Mouse (Mus musculus) left cerebral cortex, postnatal 4 days (tissue): Measurements from ENCODE around the gene Snrpg. TPM values are rescaled to one million over a fixed set of nuclear protein-coding genes. Genes with fewer than 3 reads are reported as not detected.
"Not testable (repeated sequence)": the region's sequence is repeated elsewhere in the genome, so short reads cannot be mapped to it uniquely, and the experiment has no call there.

Source experiments
- DNase-seq: peaks from one replicate; pipeline ENCODE4 v3.0.0-alpha.2; 2022
- intact Hi-C: fragments of 180-260 bp; cut with DNase I; formaldehyde crosslinking; loops from one replicate; pipeline ENCODE4 v1.15.1; 2025
- total RNA-seq, 2 experiments: library from RNA; stranded (reverse); gene quantifications; 2 replicates each; pipeline ENCODE4 v1.2.3; 2021

Gene Snrpg
- total RNA-seq, 2 experiments from 2014 or later: 120 to 152 TPM

- intact Hi-C loops: loop anchor here (10.0 kb wide), 1 partner anchor 341 kb away; the partner anchor contains the start of gene Add2
- DNase-seq: peak; percentile 72
Observed at GRCm38 (mm10) chr6:86366125-86366852, 4.8 kb upstream of the Snrpg start.

- DNase-seq: no peak
- intact Hi-C loops: loop anchor here (10.0 kb wide), 1 partner anchor 342 kb away; the partner anchor contains the start of gene Add2
Observed at GRCm38 (mm10) chr6:86366853-86367249, 4.3 kb upstream of the Snrpg start.

- DNase-seq: no peak
- intact Hi-C loops: loop anchor here (10.0 kb wide), 1 partner anchor 344 kb away; the partner anchor contains the start of gene Add2
Observed at GRCm38 (mm10) chr6:86368479-86368878, 2.6 kb upstream of the Snrpg start.

- intact Hi-C loops: no loop called here
- DNase-seq: no peak
Observed at GRCm38 (mm10) chr6:86370093-86370713, 901 bp upstream of the Snrpg start.

- peak; percentile 96 for DNase-seq
- intact Hi-C loops: no loop called here
Observed at GRCm38 (mm10) chr6:86371340-86371911, 322 bp downstream of the Snrpg start.

- intact Hi-C loops: no loop called here
- DNase-seq: no peak
Observed at GRCm38 (mm10) chr6:86371950-86372516, 929 bp downstream of the Snrpg start.

GRCm38 (mm10) chr6:86373556-86373955 is 2.5 kb downstream of the Snrpg start:
- intact Hi-C loops: no loop called here
- no peak for DNase-seq

- intact Hi-C loops: no loop called here
- no peak for DNase-seq
Observed at GRCm38 (mm10) chr6:86378341-86378740, 7.2 kb downstream of the Snrpg start.

GRCm38 (mm10) chr6:86380112-86380511 is 9.0 kb downstream of the Snrpg start:
- DNase-seq: not testable (repeated sequence)
- intact Hi-C loops: loop anchor here (10.0 kb wide), 1 partner anchor 435 kb away; no protein-coding TSS in a partner anchor

GRCm38 (mm10) chr6:86382551-86382950 is 11.4 kb downstream of the Snrpg start:
- no peak for DNase-seq
- intact Hi-C loops: loop anchor here (10.0 kb wide), 1 partner anchor 438 kb away; no protein-coding TSS in a partner anchor

GRCm38 (mm10) chr6:86383370-86383769 is 12.3 kb downstream of the Snrpg start:
- intact Hi-C loops: loop anchor here (10.0 kb wide), 1 partner anchor 439 kb away; no protein-coding TSS in a partner anchor

GRCm38 (mm10) chr6:86384692-86385091 is 13.6 kb downstream of the Snrpg start:
- DNase-seq: no peak
- intact Hi-C loops: loop anchor here (10.0 kb wide), 1 partner anchor 440 kb away; no protein-coding TSS in a partner anchor

More at GRCm38 (mm10) chr6:86383370-86383769, 12.3 kb downstream of the Snrpg start:
- no peak for DNase-seq

GRCm38 (mm10) chr6:86385362-86386104 is 14.4 kb downstream of the Snrpg start:
- intact Hi-C loops: loop anchor here (10.0 kb wide), 1 partner anchor 441 kb away; no protein-coding TSS in a partner anchor
- no peak for DNase-seq

GRCm38 (mm10) chr6:86387313-86387712 is 16.2 kb downstream of the Snrpg start:
- intact Hi-C loops: loop anchor here (10.0 kb wide), 1 partner anchor 443 kb away; no protein-coding TSS in a partner anchor
- DNase-seq: no peak

- DNase-seq: no peak
- intact Hi-C loops: loop anchor here (10.0 kb wide), 1 partner anchor 444 kb away; no protein-coding TSS in a partner anchor
Observed at GRCm38 (mm10) chr6:86388461-86388860, 17.4 kb downstream of the Snrpg start.

- no peak for DNase-seq
- intact Hi-C loops: no loop called here
Observed at GRCm38 (mm10) chr6:86391326-86391725, 20.2 kb downstream of the Snrpg start.

- intact Hi-C loops: no loop called here
- no peak for DNase-seq
Observed at GRCm38 (mm10) chr6:86393187-86393586, 22.1 kb downstream of the Snrpg start.

GRCm38 (mm10) chr6:86394078-86394720 is 23.1 kb downstream of the Snrpg start:
- no peak for DNase-seq
- intact Hi-C loops: no loop called here

GRCm38 (mm10) chr6:86395021-86395420 is 23.9 kb downstream of the Snrpg start:
- DNase-seq: no peak
- intact Hi-C loops: no loop called here

- intact Hi-C loops: no loop called here
- DNase-seq: no peak
Observed at GRCm38 (mm10) chr6:86395969-86396368, 24.9 kb downstream of the Snrpg start.
